Mouse (Mus musculus) thymus, adult 2 months (tissue): ENCODE results near the gene Sdk2. TPM values are rescaled to one million over a fixed set of nuclear protein-coding genes. Genes with fewer than 3 reads are reported as not detected.

Experiments used
- DNase-seq: peaks from one replicate; pipeline ENCODE4 v3.0.0; 2021
- H3K27ac ChIP-seq: fragments of 200-500 bp; 2 replicates; pipeline ENCODE4 v1.5.1; 2012; ENCODE audit warnings: low read length, control low read depth; ENCODE audit not compliant: control insufficient read depth, insufficient read depth
- H3K27me3 ChIP-seq: fragments of 200-500 bp; 2 replicates; pipeline ENCODE4 v1.6.1; 2012; ENCODE audit warnings: mild to moderate bottlenecking, low read length, moderate library complexity, mixed read lengths; ENCODE audit not compliant: control insufficient read depth, insufficient read depth
- H3K36me3 ChIP-seq: fragments of 200-500 bp; 2 replicates; pipeline ENCODE4 v1.6.1; 2012; ENCODE audit warnings: mild to moderate bottlenecking, low read length, moderate library complexity; ENCODE audit not compliant: control insufficient read depth, insufficient read depth
- H3K4me1 ChIP-seq: fragments of 200-500 bp; replicated peaks from 2 replicates; pipeline ENCODE4 v1.6.1; 2012; ENCODE audit warnings: low read length; ENCODE audit not compliant: control insufficient read depth, insufficient read depth
- H3K4me3 ChIP-seq: fragments of 200-500 bp; 2 replicates; pipeline ENCODE4 v1.5.1; 2012; ENCODE audit warnings: mild to moderate bottlenecking, low read length, control low read depth, moderate library complexity; ENCODE audit not compliant: control insufficient read depth, insufficient read depth
- CTCF ChIP-seq: fragments of 200-500 bp; IDR thresholded peaks from 2 replicates; pipeline ENCODE4 v1.5.1; 2012; ENCODE audit warnings: mild to moderate bottlenecking, control low read depth, low read length, moderate library complexity, borderline replicate concordance; ENCODE audit not compliant: control insufficient read depth, poor library complexity, insufficient read depth; ENCODE audit errors: extremely low read depth
- POLR2A ChIP-seq: fragments of 200-500 bp; IDR thresholded peaks from 2 replicates; pipeline ENCODE4 v1.6.1; 2012; ENCODE audit warnings: mild to moderate bottlenecking, low read length, control low read depth, moderate library complexity; ENCODE audit not compliant: control insufficient read depth, poor library complexity, insufficient read depth; ENCODE audit errors: extremely low read depth
- WGBS: fragments of 180-500 bp; shearing (Covaris S2); methylation state at CpG from one replicate; pipeline ENCODE4 v1.1.7; 2018; 5-methylcytosine and 5-hydroxymethylcytosine counted together
- polyA plus RNA-seq: library from polyadenylated mRNA; depleted of rRNA; stranded (reverse); fragments of >200 nt; gene quantifications from 2 replicates; pipeline ENCODE4 v1.2.3, GENCODE M21; 2012; rRNA removed

Gene Sdk2
- polyA plus RNA-seq = 1.4 and 1.5 TPM in 2 replicates

GRCm38 (mm10) chr11:114066951-114067762 is at the start of gene Sdk2:
Gene Sdk2, minus strand, starts transcription at chr11:114067046.
- H3K36me3 ChIP-seq = no peaks in the 10 kb centered on the region
- no peak for TF ChIP-seq CTCF
- no peak for TF ChIP-seq POLR2A
- no peak for DNase-seq
- H3K27ac ChIP-seq = no peak within 1 kb of the TSS
- H3K4me3 ChIP-seq = no peak within 1 kb of the TSS
- no peaks in the 10 kb centered on the region for H3K4me1 ChIP-seq
- H3K27me3 ChIP-seq = peaks cover 10% of the 10 kb centered on the region; the same call in 1 of the 2 replicates
- WGBS = 4% methylated on average over 51 of the region's 52 CpGs

GRCm38 (mm10) chr11:114115077-114115476 is 48.2 kb upstream of the Sdk2 start:
- TF ChIP-seq CTCF (no peak), POLR2A (no peak)
- no peaks in the 10 kb centered on the region for H3K27me3 ChIP-seq
- no peak overlapping the region for H3K4me3 ChIP-seq
- H3K36me3 ChIP-seq = no peaks in the 10 kb centered on the region
- H3K27ac ChIP-seq = no peak overlapping the region
- WGBS = 88% methylated on average over 13 of the region's 13 CpGs
- H3K4me1 ChIP-seq = no peaks in the 10 kb centered on the region
- DNase-seq = no peak

DNA sequence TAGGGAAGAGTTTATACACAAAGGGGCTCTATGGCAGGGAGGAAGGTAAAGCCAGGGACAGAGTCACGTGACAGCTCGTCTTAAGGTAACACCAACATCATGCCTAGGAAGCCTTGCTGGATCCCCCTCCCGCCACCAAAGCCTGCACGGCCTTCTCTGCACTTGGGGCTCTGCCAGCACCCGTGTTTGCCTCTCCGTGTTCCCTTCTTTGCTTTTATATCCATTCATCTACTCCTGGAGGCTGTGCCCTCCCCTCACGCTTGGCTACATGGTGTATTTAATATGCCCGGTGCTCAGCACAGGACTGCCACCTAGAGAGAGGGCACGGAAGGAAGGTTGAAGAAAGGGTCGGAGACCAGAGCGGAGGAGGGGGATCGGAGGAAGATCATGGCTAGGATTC is 47.8 kb upstream of the Sdk2 start:
- Histone ChIP-seq H3K4me3 (no peak overlapping the region), H3K27me3 (no peaks in the 10 kb centered on the region), H3K27ac (no peak overlapping the region), H3K4me1 (no peaks in the 10 kb centered on the region), H3K36me3 (no peaks in the 10 kb centered on the region)
- TF ChIP-seq CTCF = no peak
- TF ChIP-seq POLR2A = no peak
- WGBS = 83% methylated on average over 12 of the region's 12 CpGs
- no peak for DNase-seq

DNA sequence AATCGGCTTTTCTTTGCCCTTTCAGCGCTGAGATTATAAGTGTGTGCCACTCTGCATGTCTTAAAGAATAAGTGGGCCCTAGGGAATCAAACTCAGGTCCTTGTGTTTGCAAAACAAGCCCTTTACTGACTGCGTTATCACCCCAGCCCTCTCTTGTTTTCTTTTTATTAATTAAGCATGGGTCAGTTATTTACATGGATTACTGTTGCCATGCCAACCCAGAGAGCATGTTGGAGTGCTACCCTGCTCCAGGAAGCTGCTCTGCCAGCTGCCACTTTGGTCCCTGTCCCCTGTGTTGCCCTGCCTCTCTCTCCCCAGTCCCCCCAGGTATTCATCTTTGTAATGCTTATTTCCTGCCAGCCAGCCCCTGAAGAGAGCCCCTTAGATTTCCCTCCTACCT is 44.0 kb upstream of the Sdk2 start:
- WGBS = 63% methylated on average over 3 of the region's 3 CpGs
- Histone ChIP-seq H3K4me1 (no peaks in the 10 kb centered on the region), H3K27ac (no peak overlapping the region), H3K4me3 (no peak overlapping the region), H3K36me3 (no peaks in the 10 kb centered on the region), H3K27me3 (no peaks in the 10 kb centered on the region)
- DNase-seq = no peak
- TF ChIP-seq POLR2A = no peak
- TF ChIP-seq CTCF = no peak

- no peak for DNase-seq
- no peak overlapping the region for H3K27ac ChIP-seq
- H3K4me1 ChIP-seq = no peaks in the 10 kb centered on the region
- 86% methylated on average over 7 of the region's 7 CpGs for WGBS
- H3K27me3 ChIP-seq = no peaks in the 10 kb centered on the region
- H3K36me3 ChIP-seq = no peaks in the 10 kb centered on the region
- no peak for TF ChIP-seq POLR2A
- TF ChIP-seq CTCF = no peak
- no peak overlapping the region for H3K4me3 ChIP-seq
These were observed 26.8 kb upstream of the Sdk2 start for GRCm38 (mm10) chr11:114093636-114094035.

GRCm38 (mm10) chr11:114093175-114093574 is 26.3 kb upstream of the Sdk2 start:
- TF ChIP-seq CTCF = no peak
- no peak for TF ChIP-seq POLR2A
- WGBS = 42% methylated on average over 7 of the region's 7 CpGs
- Histone ChIP-seq H3K4me3 (no peak overlapping the region), H3K4me1 (no peaks in the 10 kb centered on the region), H3K27ac (no peak overlapping the region), H3K27me3 (no peaks in the 10 kb centered on the region), H3K36me3 (no peaks in the 10 kb centered on the region)
- no peak for DNase-seq
